Mouse (Mus musculus): Measurements from ENCODE around the gene 1700030K09Rik.

DNA sequence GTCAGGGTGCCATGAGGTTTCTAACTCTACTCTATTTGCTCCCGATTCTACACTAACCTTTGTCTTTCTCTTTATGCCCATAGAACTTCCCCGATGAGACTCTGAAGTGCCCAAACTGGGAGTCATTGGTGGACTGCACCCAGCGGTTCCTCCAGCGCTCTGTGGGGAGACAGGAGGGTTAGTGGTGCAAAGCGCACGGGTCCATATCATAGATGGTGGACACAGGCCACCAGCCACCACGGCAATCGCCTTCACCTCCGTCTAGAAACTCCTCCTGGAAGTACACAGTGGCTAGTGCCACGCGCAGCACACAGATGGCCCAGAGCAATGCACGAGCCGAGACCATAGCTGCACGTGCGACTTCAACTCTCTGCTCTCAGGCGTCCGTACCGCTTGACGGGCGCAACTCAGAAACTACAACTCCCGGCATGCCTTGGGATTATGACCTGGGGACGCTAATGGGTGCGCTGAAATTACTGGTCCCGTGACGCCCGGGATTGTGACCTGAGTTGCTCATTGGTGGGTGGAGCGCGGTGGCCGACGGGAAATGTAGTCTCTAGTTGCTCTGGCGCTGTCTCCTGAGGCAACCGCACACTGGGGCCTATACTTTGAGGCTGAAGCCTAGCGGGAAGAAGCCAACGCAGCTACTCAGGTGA is at the start of gene 1700030K09Rik, which contains the start of gene Calr3:
- TF ChIP-seq POLR2A (IDR thresholded peaks at IDR 0.05; ENCODE audit: low read depth, low read length): no peak
- no peak for TF ChIP-seq CTCF (conservative IDR thresholded peaks at IDR 0.05; ENCODE audit: insufficient read depth, insufficient read length, low read depth, low read length)
